Mouse (Mus musculus) spleen, embryonic (tissue): ENCODE data around the gene Morn1.

ENCODE experiments used
- CTCF ChIA-PET: fragments of 350-600 bp; sonication (Branson Sonifier 250); formaldehyde crosslinking; loops from one replicate; lab custom pipeline; 2022; lab: Charles Lee

Morn1 gene

DNA sequence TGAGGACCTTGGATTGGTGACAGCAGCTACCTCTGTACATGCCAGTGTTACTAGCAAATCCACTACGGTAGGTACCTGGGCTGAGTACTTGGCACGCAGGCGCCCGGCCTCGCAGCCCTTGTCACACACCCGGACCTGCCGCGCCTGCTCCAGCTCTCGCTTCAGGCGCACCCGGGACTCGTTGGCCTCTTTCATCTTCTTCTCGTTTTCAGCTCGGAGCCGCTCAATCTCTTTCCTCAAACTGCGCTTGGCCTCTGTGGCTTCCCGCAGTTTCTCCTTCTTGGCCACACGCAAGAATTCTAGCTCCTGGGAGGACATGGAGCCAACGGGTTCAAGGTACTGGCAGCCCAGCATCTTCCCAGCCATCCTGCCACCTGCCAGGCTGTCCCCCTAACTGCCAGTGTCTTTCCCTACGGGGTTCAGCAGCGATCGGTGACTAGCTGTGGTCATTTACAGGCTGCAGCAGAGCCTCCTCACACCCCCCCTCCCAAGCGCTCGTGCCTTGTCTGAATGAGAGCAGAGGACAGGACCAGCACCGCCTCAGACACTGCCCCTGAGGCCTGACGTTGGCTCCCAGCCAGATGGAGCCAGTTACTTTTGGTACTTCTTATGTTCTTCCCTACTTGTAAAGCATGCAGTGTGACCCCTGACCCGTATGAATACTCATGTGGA is 71.6 kb downstream of the Morn1 start:
- CTCF ChIA-PET = no interaction called here

DNA sequence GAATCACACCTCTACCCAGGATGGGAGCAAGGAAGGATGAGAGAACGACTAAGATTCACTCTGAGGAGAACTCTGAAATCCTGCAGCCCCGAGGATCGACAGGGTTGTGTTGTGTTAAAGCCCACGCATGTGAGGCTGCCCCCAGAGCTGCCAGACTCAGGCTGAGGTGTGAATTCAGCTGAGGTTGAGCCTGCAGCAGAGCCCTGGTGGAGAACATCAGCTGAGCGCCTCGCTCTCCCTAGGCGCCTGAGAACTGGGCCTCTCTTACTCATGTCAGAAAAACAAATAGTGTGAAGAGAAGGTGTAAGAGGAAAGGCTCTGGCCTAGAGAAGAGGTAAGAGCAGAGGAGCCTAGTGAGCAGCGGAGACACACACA is 72.2 kb downstream of the Morn1 start:
- CTCF ChIA-PET = no interaction called here

DNA sequence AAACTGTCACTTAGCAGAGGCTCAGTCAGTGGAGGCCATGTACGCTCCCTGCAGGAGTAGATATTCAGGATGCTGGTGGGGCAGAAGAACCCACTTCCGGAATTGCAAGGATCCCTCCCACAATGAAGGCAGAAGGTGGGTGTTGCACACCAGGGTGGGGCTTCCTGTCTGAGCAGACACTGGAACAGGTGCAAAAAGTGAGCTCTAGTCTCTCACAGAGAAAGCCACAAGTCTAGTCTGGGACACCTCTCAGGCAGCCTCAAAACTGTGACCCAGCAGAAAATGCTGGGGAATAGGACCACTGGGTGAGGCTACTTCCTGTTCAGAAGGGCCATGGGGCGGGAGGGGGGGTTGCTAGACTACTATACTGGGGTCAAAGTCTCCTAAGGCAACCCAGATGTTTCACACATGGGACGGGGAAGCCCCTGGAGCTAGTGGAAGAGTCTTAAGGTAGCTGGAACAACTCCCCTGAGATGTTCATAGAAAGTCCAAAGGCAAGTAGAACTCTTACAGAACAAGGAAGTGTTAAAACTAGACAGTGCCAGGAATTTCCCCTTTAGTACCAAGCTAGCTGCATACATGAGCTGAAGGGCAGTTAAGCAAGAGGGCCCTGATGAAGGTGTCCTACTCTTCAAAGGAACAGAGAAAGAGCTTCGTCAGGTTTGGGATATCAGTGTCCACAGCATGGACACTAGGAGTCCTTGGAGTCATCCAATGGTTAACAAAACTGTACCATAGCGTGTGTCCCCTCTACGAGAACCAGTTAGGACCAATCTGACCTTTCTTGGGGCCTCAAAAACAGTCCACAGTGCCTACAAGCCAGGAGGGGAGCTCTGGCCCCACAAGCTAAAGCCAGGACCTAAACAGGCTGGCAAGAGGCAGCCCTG is 76.3 kb downstream of the Morn1 start:
- CTCF ChIA-PET = interaction anchor here (1.5 to 1.7 kb wide), 2 partner anchors 14 to 16 kb away, joined by 4 read pairs; no protein-coding TSS in a partner anchor

DNA sequence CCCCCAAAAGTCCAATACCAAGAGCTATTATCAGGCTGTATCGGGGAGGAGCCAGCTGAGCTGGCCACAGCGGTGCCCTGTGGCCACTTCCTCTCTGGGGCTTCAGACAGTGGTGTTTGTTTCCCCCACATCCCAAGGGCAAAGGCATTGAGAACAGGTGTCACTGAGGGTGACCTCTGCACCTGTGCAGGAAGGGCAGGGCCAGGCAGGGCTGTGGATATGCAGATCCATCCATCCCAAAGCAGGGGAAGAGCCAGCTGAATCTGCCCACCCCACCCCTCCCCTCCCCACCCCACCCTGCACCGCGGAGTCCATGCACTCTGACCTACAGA is 76.9 kb downstream of the Morn1 start:
- CTCF ChIA-PET = interaction anchor here (1.5 to 1.7 kb wide), 2 partner anchors 13 to 16 kb away, joined by 4 read pairs; no protein-coding TSS in a partner anchor

DNA sequence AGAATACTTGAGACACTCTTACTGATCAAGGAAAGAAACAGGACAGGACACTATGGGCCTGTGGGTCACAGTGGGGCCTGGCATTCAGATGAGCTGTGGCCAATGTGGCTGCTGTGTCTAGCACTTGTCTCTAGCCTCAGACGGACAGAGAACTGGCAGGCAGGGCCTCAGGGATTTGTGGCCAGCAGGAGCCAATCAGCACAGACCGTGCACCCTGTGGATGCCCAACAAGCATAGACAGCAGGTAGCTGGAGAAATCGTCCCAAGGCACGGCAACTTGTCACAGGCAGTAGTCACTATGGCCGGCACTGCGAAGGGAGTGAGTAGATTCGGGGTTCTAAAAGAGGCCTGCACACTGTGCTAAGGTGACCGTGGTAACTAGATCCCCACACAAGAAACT is 77.3 kb downstream of the Morn1 start:
- CTCF ChIA-PET = interaction anchor here (1.2 to 1.7 kb wide), 3 partner anchors 11 to 15 kb away, joined by 4 read pairs; no protein-coding TSS in a partner anchor

DNA sequence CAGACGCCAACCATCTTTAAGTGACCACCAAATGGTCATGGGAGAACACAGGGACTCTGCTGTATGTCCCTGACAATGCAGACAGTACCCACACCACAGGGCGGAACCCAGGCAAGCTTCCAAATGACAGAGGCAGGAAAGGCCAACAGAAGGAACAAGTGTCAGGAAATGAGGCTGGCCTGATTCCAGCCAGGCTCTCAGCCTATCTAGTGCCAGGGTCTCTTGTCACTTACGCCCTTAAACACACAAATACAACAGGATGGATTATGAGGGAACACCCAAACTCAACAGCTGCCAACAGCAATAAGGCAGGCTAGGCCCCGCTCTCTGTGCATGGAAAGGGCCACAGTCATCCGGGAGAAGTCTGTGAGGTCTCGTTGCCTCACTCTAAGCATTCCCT is 78.2 kb downstream of the Morn1 start:
- CTCF ChIA-PET = interaction anchor here (1.2 kb wide), 1 partner anchor 10 kb away, joined by 4 read pairs; no protein-coding TSS in a partner anchor

DNA sequence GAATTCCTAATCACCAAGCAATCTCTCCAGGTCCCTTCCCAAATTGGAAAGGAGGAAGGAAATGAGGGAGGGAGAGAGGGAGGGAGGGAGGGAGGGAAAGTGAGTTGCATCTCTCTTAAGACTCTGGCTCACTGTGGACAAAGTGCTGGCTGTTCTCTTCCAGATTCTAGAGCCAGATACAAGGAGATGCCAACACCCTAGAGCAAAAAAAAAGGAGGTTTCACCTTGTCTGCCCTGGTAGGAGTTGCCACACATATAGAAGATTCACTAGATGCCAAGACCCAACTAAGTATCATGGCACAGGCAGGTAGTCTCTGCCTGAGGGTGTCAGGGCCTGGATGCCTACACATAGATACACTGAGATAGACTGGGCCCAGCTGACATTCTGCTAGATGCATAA is 79.5 kb downstream of the Morn1 start:
- CTCF ChIA-PET = no interaction called here

DNA sequence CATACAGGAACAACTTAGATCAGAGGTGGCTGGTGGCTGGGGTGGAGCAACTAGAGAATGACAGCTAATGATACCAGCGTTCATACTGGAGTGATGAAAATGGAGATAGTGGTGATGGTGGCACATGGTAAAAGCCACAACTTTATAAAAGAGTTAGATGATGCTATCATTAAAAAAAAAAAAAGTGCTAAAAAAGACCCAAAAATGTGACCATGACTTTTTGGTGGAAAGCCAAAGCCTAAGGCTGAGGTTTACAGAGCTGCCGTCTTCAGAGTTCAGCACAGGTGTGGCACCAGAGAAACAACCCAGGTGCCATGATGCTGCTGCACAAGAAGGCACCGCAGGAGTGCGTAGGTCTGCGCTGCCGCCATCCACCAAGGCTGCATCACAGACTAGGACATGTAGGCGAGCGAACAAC is 82.5 kb downstream of the Morn1 start:
- CTCF ChIA-PET = interaction anchor here (0.5 to 0.7 kb wide), 2 partner anchors 13 to 68 kb away, joined by 3 read pairs; no protein-coding TSS in a partner anchor

DNA sequence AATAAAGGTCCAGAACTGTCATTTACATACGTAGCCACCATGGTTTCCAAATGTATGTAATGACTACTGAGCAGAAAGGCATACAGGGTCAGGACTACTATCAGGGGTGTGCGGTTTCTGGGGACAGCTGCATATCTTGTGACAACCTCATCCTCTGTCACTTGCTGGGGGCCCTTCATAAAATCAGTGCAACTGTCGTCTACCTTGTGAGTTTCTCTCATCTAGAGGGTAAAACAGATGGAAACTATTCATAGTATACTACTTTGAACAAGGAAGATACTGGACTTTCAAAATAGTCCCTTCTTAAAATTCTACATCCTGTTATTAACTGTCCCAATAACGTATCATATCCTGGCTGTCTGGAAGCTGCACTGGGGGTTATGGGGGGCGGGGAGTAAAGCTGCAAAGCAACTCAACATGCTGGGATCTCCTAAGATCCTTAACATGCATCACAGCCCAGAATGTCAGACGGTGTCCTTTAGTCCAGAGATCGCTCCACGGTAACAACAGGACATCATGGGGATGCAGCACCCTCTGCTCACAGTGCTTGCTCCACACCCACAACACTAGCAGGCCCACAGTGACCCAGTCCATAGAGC is 84.3 kb downstream of the Morn1 start:
- CTCF ChIA-PET = interaction anchor here (0.5 kb wide), 1 partner anchor 63 kb away, joined by 3 read pairs; no protein-coding TSS in a partner anchor

DNA sequence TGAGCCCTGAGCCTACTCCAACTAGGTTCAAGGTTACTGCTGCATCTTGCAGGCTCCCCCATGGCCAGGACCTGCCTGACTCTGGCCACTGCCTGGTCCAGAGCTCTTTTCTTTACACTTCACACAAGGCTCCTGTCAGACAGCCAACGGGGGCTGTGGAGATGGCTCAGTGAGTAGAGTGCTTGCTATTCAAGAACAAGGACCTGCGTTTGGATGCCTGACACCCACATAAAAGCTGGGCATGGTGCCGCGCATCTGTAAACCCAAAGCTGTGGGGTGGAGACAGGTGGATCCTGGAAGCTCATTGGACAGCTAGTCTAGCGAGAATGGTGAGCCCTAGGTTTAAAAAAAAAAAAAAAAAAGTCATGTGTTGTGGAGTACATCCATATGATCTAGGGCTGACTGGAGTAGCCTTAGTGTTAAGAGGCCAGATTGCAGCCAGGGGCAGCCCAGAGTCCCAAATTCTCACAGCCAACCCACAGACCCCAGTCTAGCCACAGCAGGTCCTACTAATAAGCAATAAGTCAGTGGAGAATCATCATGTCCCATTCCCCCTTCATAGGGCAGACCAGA is 85.7 kb downstream of the Morn1 start:
- CTCF ChIA-PET = no interaction called here

DNA sequence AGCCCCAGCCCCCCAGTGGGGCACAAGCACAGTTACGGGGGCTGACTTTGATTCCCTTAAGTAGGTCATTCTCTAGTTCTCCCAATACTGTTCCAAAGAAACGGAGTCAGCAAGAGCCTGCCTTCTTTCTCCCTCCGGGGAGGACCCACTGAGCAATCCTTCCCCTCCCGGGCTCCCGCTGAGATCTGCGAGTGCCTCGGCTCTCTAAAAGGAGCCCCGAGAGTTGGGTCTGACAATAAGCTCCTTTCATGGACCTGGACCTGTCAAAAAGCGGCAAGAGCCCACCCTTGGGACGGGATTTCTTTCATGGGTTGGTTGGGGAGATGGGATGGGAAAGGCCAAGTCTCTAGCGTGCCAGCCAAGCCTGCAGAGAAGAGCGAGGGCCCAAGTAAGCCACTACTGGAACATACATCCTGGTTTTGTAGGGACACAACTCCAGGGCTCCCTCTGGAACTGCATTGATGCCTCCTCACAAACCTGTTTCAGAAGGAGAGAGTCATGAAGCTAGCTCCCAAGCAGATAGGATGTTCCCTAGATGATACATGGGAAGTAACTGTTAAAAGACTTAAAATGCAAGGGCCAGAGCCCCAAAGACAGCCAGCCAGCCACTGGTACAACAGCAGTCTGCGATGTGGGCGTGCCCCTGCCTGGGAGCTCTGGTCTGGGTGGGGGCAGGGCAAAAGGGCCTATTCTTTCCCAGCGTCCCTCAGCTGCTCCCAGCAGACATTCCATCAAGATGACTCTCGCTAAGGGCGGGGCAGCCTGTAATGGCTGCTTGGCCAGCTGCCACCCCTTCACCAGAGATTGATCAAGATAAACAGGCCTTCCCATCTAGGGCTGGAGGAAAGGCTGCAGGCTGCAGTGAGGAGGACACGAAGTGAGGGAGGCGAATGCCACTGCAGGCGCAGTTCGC is 86.8 kb downstream of the Morn1 start:
- CTCF ChIA-PET = no interaction called here

DNA sequence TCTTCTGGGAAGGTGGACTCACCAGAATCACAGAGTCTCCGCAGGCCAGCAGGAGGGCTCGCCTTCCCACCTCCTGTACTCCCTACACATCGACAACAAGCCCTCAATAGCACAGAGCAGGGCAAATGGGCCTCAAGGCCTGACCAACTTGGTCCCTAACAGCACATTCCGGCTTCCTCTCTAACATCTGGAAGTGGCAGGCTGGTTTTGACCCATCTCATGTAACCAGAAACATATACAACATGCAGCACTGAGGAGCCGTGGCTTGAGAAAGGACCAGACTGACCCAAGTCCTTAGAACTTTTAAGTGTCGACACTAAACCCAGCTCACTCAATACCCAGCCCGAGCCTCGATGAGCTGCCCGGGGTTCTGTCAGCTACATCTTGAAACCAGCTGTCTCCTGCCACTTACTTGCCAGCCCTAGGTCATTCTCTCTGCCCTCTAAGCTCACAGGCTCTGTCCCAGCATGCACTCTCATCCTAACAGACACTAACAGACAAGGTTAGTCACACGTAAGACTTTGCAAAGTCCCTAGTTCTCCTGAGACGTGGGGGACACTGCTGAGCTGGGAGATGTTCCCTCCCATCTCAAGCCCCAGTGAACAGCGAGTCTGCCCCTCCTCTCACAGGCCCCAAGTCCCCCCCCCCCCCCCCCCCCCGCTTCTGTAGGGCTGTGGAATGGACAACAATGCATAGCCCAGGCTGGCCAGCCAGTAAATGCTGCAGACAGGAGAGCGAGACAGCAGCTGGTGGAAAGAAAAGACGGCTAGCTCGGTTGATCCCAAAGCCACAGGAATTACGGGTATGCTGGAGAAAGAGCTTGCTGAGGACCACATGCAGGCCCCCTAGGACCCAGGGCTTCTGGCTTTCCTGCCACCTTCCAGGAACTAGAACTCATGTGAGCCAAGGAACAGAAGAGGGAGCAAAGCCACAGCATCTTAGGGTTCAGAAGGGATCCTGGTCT is 87.7 kb downstream of the Morn1 start:
- CTCF ChIA-PET = interaction anchor here (0.6 to 0.8 kb wide), 2 partner anchors 10 to 187 kb away, joined by 3 to 4 read pairs; no protein-coding TSS in a partner anchor

DNA sequence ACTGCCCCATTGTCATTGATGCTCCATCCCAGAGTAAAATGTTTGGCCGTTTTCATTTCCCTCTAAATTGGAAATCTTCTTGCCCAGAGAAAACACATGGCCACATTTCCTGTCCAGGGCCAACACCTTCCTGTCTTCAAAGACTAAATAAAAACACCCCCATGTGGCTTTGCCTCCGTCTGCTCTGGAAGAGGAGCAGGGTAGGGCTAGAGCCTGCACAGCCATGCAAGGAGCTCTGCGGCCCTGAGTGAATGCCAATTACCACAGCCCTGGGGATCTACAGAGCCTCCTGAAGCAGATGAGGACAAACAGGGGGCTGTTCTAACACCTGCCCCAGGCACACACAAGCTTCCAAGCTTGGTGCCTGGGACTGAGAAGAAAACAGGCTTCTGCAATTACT is 89.8 kb downstream of the Morn1 start:
- CTCF ChIA-PET = interaction anchor here (1.1 kb wide), 1 partner anchor 13 kb away, joined by 4 read pairs; no protein-coding TSS in a partner anchor

DNA sequence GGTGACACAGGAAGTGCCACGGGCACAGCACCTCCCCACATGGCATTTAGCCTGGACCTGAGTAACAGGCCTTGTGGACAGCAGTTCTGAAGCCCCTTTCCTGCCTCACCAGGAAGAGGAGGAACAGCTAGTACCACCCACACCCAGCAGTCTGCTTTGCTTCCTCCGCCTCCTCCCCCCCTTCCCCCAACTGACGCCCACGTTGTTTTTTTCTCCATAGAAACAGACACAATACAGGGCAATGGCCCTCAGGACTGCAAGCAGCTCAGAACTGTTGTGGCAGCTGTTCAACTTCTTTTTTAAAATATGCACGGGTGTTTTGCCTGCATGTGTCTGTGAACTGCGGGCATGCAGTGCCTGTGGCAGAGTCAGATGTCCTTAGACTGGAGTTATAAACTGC is 91.9 kb downstream of the Morn1 start:
- CTCF ChIA-PET = interaction anchor here (1.3 kb wide), 1 partner anchor 15 kb away, joined by 4 read pairs; no protein-coding TSS in a partner anchor

DNA sequence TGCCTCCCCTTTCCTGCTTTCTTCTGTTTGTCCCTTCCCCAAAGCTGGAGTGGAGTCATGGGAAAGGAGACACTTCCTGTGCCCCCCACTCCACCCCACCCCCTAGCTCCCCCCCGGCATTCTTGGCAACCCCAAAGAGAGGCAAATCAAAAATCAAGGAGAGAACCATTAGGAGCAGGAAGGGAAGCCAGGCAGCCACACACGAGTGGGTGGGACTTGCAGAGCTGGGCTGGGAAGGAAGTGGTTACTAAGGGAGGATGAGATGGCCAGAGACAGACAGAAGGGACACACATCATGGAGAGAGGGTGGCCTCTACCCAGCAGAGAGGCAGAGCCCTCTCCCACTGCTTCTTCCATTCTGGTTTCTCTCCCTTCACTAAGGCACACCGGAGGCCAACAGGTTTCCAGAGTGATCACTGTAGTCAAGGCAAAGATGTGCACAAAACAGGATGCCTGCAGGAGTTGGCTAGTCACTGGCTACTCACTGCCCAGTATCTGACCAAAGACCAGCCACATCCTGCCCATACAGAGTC is 92.7 kb downstream of the Morn1 start:
- CTCF ChIA-PET = interaction anchor here (0.6 to 1.3 kb wide), 3 partner anchors 16 to 91 kb away, joined by 4 to 10 read pairs (median 4); no protein-coding TSS in a partner anchor

DNA sequence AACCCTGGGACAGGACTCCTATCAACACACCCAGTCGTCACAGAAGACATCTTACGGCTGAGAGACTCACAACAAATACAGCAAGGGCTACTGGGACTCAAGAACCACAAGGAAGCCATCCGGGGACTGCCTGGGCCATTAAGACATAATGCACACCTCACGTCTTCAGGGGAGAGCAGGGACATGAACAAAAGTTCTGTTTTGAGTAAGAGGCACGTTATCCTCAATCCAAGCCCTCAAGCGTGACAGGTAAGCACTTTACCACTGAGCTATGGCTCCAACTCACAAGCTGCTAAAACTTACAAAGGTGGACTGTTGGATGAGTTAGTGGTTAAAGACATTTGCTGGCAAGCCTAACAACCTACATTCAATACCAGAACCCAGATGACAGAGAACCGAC is 96.8 kb downstream of the Morn1 start:
- CTCF ChIA-PET = no interaction called here

DNA sequence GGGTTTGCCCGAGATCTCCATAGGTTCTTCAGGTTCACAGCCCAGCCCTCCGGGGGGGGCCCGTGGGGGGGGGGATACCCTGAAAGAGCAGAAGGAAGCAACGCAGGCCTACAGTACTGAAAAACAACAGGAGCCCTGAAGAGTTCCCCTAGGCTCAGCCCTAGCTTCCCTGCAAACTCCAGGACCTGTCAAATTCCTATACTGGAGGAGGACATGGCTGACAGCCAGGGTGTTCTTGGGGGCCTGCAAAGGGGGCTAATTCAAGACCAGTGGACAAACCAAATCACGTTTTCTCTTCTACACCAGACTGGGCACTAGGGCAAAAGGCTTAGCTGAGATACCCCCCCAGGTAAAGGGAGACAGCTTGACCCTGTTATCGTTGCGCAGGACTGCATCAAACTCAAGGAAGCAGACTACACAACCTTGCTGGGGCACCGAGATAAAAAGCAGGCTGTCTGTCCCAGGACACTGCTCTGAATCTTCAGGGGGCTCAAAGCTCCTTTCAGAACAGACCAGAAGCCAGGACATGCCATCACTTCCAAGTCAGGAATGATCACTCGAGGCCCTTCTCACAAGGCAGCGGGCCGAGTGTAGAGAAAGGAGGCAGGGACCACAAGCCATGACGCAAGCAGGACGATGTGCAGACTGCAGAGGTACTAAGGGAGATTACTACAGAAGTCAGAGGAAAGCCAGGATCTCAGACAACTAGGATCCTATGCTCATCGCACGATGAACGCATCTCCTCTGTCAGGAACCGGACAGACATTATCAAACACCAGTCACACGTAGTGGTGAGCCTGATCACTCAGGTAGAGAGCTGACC is 98.1 kb downstream of the Morn1 start:
- CTCF ChIA-PET = no interaction called here

DNA sequence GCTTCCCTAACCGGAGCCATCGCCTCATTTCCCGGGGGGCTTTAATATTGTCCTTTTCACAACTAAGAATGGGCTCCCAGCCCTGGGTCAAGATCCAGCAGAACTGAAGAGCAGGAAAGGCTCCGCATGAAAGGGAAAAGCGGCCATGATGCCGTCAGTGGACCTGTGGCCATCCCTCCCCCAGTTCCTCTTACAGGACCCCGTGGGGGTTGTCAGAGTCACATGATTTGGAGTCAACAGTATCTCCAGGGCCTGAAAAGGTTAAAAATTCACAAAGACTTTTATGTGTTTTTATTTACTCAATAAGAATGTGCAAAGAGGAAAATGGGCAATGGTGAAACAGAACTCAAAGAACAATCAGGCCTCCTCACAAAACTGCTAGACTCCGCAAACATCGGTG is 99.5 kb downstream of the Morn1 start:
- CTCF ChIA-PET = no interaction called here
